Mouse (Mus musculus) liver, adult 2 months (tissue): ENCODE results near the gene Pak6. TPM values are rescaled to one million over a fixed set of nuclear protein-coding genes. Genes with fewer than 3 reads are reported as not detected.

Experiments used
- DNase-seq: peaks from one replicate; pipeline ENCODE4 v3.0.0-alpha.2; 2011; ENCODE audit warnings: low read depth, low spot score; ENCODE audit errors: extremely low read depth
- H3K27ac ChIP-seq: fragments of 200-500 bp; replicated peaks from 2 replicates; pipeline ENCODE4 v1.5.1; 2012; ENCODE audit warnings: low read depth, mild to moderate bottlenecking, control low read depth, inconsistent platforms, low read length; ENCODE audit not compliant: insufficient read depth
- H3K27me3 ChIP-seq: fragments of 200-500 bp; 2 replicates; pipeline ENCODE4 v1.6.1; 2012; ENCODE audit warnings: mild to moderate bottlenecking, moderate library complexity, low read length, inconsistent platforms; ENCODE audit not compliant: control insufficient read depth, insufficient read depth
- H3K36me3 ChIP-seq: fragments of 200-500 bp; 2 replicates; pipeline ENCODE4 v1.6.1; 2012; ENCODE audit warnings: low read length, inconsistent platforms; ENCODE audit not compliant: control insufficient read depth, insufficient read depth
- H3K4me1 ChIP-seq: fragments of 200-500 bp; 2 replicates; pipeline ENCODE4 v1.6.1; 2011; ENCODE audit warnings: low read length; ENCODE audit not compliant: control insufficient read depth, insufficient read depth
- H3K4me3 ChIP-seq: fragments of 200-500 bp; 2 replicates; pipeline ENCODE4 v1.5.1; 2011; ENCODE audit warnings: low read depth, mild to moderate bottlenecking, control low read depth, low read length, moderate library complexity; ENCODE audit not compliant: insufficient read depth
- H3K79me2 ChIP-seq: fragments of 200-500 bp; 2 replicates; pipeline ENCODE4 v1.6.1; 2012; ENCODE audit warnings: inconsistent platforms, mild to moderate bottlenecking, low read length, moderate library complexity; ENCODE audit not compliant: control insufficient read depth, insufficient read depth
- H3K9ac ChIP-seq: fragments of 200-500 bp; 2 replicates; pipeline ENCODE4 v1.6.1; 2012; ENCODE audit warnings: low read depth, mild to moderate bottlenecking, control low read depth, inconsistent platforms, low read length
- CTCF ChIP-seq: fragments of 200-500 bp; IDR thresholded peaks from 2 replicates; pipeline ENCODE4 v1.5.1; 2011; ENCODE audit warnings: low read depth, low read length, control low read depth
- POLR2A ChIP-seq: fragments of 200-500 bp; IDR thresholded peaks from 2 replicates; pipeline ENCODE4 v1.6.1; 2011; ENCODE audit warnings: low read length, control low read depth; ENCODE audit not compliant: insufficient read depth; ENCODE audit errors: extremely low read depth
- WGBS: fragments of 180-500 bp; shearing (Covaris S2); methylation state at CpG from one replicate; pipeline ENCODE4 v1.1.7; 2018; 5-methylcytosine and 5-hydroxymethylcytosine counted together
- polyA plus RNA-seq: library from polyadenylated mRNA; depleted of rRNA; stranded (reverse); fragments of >200 nt; gene quantifications from 2 replicates; pipeline ENCODE4 v1.2.3, GENCODE M21; 2012
- total RNA-seq: library from RNA; depleted of rRNA; stranded (reverse); fragments of >200 nt; gene quantifications from 2 replicates; pipeline ENCODE4 v1.2.3, GENCODE M21; 2014

Pak6 gene
- total and polyA plus RNA-seq, 2 experiments = 0.23 TPM; not detected in 1

DNA sequence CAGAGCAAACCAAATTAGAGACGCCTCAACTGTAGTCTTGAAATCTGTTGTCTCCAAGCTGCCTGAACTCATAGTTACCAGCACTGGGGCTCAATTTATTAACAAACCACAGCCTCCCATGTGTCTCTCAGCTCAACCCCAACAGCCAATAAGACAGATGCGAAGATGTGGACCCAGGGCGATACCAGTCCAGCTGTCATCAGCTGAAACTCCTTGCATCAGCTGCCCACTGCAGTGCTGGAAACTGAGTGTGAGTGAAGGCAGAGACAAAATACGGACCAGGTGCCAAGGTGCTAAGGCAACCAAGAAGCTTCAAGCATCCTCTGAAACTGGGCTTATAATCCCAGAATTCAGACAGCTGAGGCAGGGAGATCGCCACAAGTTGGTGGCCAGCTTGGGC is 68.9 kb downstream of the Pak6 start:
- H3K79me2 ChIP-seq = no peaks in the 10 kb centered on the region
- no peaks in the 10 kb centered on the region for H3K4me1 ChIP-seq
- DNase-seq = no peak
- TF ChIP-seq CTCF (no peak), POLR2A (no peak)
- no peaks in the 10 kb centered on the region for H3K27me3 ChIP-seq
- no peak overlapping the region for H3K27ac ChIP-seq
- H3K4me3 ChIP-seq = no peak overlapping the region
- no peak overlapping the region for H3K9ac ChIP-seq
- no peaks in the 10 kb centered on the region for H3K36me3 ChIP-seq
- 80% methylated on average over 5 of the region's 5 CpGs for WGBS

DNA sequence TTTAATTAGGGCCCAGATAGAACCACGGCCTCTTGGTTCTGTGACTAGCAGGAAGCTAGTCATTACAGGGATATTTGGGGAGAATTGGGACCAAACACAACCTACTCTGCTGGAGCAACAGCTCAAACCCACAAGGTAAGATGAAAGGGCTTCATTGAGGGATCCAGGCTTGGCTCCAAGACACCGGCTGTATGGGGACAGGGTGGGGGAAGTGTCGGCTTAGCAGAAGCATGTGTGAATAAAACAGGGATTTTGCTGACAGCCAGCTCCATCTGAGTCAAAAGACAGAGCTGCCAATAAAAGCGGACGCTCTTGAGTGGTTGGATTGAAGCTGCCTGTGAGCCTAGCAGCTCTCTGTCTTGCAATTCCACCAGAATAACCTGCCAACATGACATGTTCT is 70.2 kb downstream of the Pak6 start:
- no peak overlapping the region for H3K27ac ChIP-seq
- DNase-seq = no peak
- no peaks in the 10 kb centered on the region for H3K36me3 ChIP-seq
- H3K4me3 ChIP-seq = no peak overlapping the region
- no peaks in the 10 kb centered on the region for H3K4me1 ChIP-seq
- no peaks in the 10 kb centered on the region for H3K79me2 ChIP-seq
- 71% methylated on average over 5 of the region's 5 CpGs for WGBS
- TF ChIP-seq CTCF (no peak), POLR2A (no peak)
- no peaks in the 10 kb centered on the region for H3K27me3 ChIP-seq
- no peak overlapping the region for H3K9ac ChIP-seq

DNA sequence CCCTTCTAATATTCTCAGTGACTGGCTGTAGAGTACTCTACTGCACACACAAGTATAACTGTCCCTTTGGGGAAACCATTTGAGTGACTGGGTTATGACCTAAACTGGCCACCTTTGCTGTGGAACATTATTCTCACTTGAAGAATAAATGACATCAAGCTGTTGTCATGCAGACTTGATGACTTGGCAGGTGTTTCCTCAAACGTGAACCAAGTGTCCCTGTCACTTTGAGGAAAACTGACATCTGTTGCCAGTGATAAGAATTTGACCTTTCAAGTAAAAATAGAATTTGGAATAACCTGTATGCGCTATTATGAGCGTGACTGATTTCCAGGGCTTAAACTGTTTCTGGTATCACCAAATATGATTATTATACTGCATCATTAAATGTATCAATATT is 77.2 kb downstream of the Pak6 start:
- H3K27me3 ChIP-seq = no peaks in the 10 kb centered on the region
- no peaks in the 10 kb centered on the region for H3K36me3 ChIP-seq
- H3K9ac ChIP-seq = no peak overlapping the region
- WGBS = 68% methylated on average over 3 of the region's 3 CpGs
- no peak overlapping the region for H3K27ac ChIP-seq
- DNase-seq = no peak
- TF ChIP-seq CTCF = no peak
- TF ChIP-seq POLR2A = no peak
- H3K79me2 ChIP-seq = no peaks in the 10 kb centered on the region
- no peak overlapping the region for H3K4me3 ChIP-seq
- H3K4me1 ChIP-seq = peaks cover 5% of the 10 kb centered on the region; the same call in 1 of the 2 replicates

DNA sequence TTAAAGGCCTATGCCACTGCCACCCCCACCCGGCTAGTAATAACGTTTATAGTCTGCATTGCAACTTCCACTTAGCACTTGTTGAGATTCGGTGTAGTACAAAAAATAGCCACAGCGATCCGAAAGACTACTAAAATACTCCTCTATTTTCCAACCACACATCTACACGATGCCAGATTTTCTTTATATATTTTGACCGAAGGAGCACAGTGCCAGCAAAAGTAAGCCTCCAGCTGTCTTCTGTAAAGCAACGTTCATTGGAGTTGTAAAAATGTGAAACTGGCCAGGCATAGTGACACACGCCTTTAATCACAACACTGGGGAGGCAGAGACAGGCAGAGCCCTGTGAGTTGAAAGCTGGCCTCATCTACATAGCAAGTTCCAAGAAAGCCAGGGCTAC is 78.1 kb downstream of the Pak6 start:
- H3K27me3 ChIP-seq = no peaks in the 10 kb centered on the region
- DNase-seq = no peak
- 74% methylated on average over 9 of the region's 9 CpGs for WGBS
- 0 out of 2 replicates have a peak, but pooled peaks cover 4% of the 10 kb centered on the region for H3K79me2 ChIP-seq
- H3K27ac ChIP-seq = no peak overlapping the region
- no peak overlapping the region for H3K9ac ChIP-seq
- no peaks in the 10 kb centered on the region for H3K36me3 ChIP-seq
- peaks cover 5% of the 10 kb centered on the region; the same call in 1 of the 2 replicates for H3K4me1 ChIP-seq
- H3K4me3 ChIP-seq = no peak overlapping the region
- TF ChIP-seq POLR2A (no peak), CTCF (no peak)

DNA sequence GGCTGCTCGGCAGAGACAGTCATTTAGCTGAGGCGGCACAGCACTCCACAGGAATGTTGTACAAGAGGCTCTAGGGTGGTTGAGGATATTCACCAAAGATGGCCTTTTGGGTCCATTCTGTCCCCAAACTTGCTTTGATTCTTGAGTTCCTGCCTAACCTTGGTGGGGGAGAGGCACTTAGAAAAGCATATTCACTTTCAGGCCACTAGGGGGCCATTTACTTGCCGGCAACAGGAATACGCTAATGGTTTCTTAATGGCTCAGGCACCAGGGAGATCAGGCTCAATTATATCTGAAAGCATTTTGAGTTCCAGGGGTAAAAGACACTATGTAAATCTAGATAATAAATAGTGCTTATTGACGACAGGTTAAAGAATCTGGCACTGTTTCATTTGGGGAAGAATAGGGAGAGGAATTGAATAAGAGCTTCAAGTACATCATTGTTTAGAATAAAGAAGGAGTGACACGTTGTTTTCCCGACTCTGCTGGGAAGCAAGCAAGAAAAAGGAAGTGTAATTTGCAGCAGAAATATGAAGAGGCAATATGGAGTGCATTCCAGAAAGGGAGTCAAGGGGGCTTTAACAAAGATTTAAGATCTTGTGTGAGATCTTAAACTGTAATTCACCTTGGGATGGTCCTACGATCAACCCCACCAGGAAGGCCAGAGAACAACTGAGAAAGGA is 80.3 kb downstream of the Pak6 start:
- TF ChIP-seq CTCF (peak; percentile 54), POLR2A (no peak)
- Histone ChIP-seq H3K27ac (no peak overlapping the region), H3K4me1 (peaks cover 7% of the 10 kb centered on the region; the same call in 1 of the 2 replicates), H3K9ac (no peak overlapping the region), H3K27me3 (no peaks in the 10 kb centered on the region), H3K79me2 (0 out of 2 replicates have a peak, but pooled peaks cover 8% of the 10 kb centered on the region), H3K36me3 (no peaks in the 10 kb centered on the region), H3K4me3 (no peak overlapping the region)
- WGBS = 30% methylated on average over 8 of the region's 8 CpGs
- DNase-seq = peak; percentile 55

DNA sequence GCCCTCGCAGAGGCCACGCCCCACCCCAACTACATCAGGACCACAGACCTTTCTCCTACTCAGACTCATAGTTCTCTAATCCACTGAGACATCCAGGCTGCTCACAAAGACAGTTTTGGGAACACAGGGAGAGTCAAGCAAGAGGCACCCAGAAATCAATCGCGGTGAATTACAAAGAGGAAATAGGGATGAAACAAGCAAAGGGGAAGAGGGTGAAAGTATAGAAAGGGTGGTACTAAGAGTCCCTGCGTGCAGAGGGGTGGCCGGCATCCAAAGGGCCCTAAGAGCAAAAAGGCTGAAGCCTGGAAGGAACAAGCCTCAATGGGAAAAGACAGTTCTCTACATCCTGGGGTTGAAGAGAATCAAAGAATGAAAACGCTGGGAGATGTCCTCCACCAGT is 81.5 kb downstream of the Pak6 start:
- Histone ChIP-seq H3K4me3 (no peak overlapping the region), H3K9ac (no peak overlapping the region), H3K79me2 (0 out of 2 replicates have a peak, but pooled peaks cover 8% of the 10 kb centered on the region), H3K4me1 (peaks cover 7% of the 10 kb centered on the region; the same call in 1 of the 2 replicates), H3K27ac (no peak overlapping the region), H3K36me3 (no peaks in the 10 kb centered on the region), H3K27me3 (no peaks in the 10 kb centered on the region)
- WGBS = 36% methylated on average over 7 of the region's 7 CpGs
- TF ChIP-seq POLR2A (no peak), CTCF (no peak)
- no peak for DNase-seq
